Mouse (Mus musculus) embryonic facial prominence, embryonic 11.5 days (tissue): ENCODE results near the gene Psmg3. TPM values are rescaled to one million over a fixed set of nuclear protein-coding genes. Genes with fewer than 3 reads are reported as not detected.

Experiments used
- ATAC-seq: fragments of 200-750 bp; cut with Nextera tagmentation; replicated peaks from 2 replicates; pipeline ENCODE4 v1.8.0; 2017; ENCODE audit warnings: low read depth; ENCODE audit not compliant: insufficient number of reproducible peaks, low FRiP score, low TSS enrichment
- DNase-seq: peaks from one replicate; pipeline ENCODE4 v3.0.0-alpha.2; 2015; ENCODE audit warnings: low spot score
- H3K27ac ChIP-seq: fragments of 300-500 bp; sonication (generic); replicated peaks from 2 replicates; pipeline ENCODE4 v1.5.1; 2014; ENCODE audit warnings: mild to moderate bottlenecking, low read depth, low read length, control low read depth
- H3K27me3 ChIP-seq: fragments of 300-500 bp; sonication (generic); 2 replicates; pipeline ENCODE4 v1.6.1; 2014; ENCODE audit warnings: mild to moderate bottlenecking, low read length, moderate library complexity, mixed read lengths; ENCODE audit not compliant: control insufficient read depth, insufficient read depth
- H3K36me3 ChIP-seq: fragments of 300-500 bp; sonication (generic); replicated peaks from 2 replicates; pipeline ENCODE4 v1.6.1; 2014; ENCODE audit warnings: low read depth, mild to moderate bottlenecking, low read length, moderate library complexity, mixed read lengths; ENCODE audit not compliant: control insufficient read depth, insufficient read depth
- H3K4me1 ChIP-seq: fragments of 300-500 bp; sonication (generic); 2 replicates; pipeline ENCODE4 v1.6.1; 2014; ENCODE audit warnings: low read length, mixed read lengths; ENCODE audit not compliant: control insufficient read depth, insufficient read depth
- H3K4me2 ChIP-seq: fragments of 300-500 bp; sonication (generic); 2 replicates; pipeline ENCODE4 v1.6.1; 2014; ENCODE audit warnings: low read depth, mild to moderate bottlenecking, control low read depth, low read length, moderate library complexity
- H3K4me3 ChIP-seq: fragments of 300-500 bp; sonication (generic); 2 replicates; pipeline ENCODE4 v1.5.1; 2014; ENCODE audit warnings: low read depth, low read length, control low read depth
- H3K9ac ChIP-seq: fragments of 300-500 bp; sonication (generic); replicated peaks from 2 replicates; pipeline ENCODE4 v1.6.1; 2014; ENCODE audit warnings: mild to moderate bottlenecking, control low read depth, low read length
- H3K9me3 ChIP-seq: fragments of 300-500 bp; sonication (generic); replicated peaks from 2 replicates; pipeline ENCODE4 v1.6.1; 2016; ENCODE audit warnings: mild to moderate bottlenecking, low read length, inconsistent platforms, mixed read lengths; ENCODE audit not compliant: control insufficient read depth
- WGBS: fragments of 180-500 bp; shearing (Covaris S2); extraction: QIAGEN DNeasy Blood & Tissue Kit; methylation state at CpG from one replicate; pipeline ENCODE4 v1.1.7; 2014; 5-methylcytosine and 5-hydroxymethylcytosine counted together
- polyA plus RNA-seq: library from polyadenylated mRNA; unstranded; fragments of >200 nt; fragmentation: Nextera tagmentation; extraction: Ambion mirVana; gene quantifications from 2 replicates; pipeline ENCODE4 v1.2.1, GENCODE M21; 2014

Psmg3 gene
- polyA plus RNA-seq, 1 experiment from 2014 or later, result 67.8 TPM

- no peaks in the 10 kb centered on the region; the same call in 1 of the 2 replicates for H3K36me3 ChIP-seq
- peak; percentile 75 for DNase-seq
- 0 out of 2 replicates have a peak, but pooled peaks have one; percentile 41 for ATAC-seq
- H3K4me1 ChIP-seq, result no peaks in the 10 kb centered on the region; the same call in 1 of the 2 replicates
- WGBS, result 9% methylated on average over 12 of the region's 12 CpGs
- no peak overlapping the region for H3K27ac ChIP-seq
- H3K4me3 ChIP-seq, result no peak overlapping the region
- no peak overlapping the region for H3K4me2 ChIP-seq
- H3K27me3 ChIP-seq, result no peaks in the 10 kb centered on the region
- H3K9me3 ChIP-seq, result no peaks in the 10 kb centered on the region
- no peak overlapping the region for H3K9ac ChIP-seq
Observed at GRCm38 (mm10) chr5:139803601-139804102, 23.0 kb downstream of the Psmg3 start.

- peaks cover 3% of the 10 kb centered on the region for H3K4me1 ChIP-seq
- no peak overlapping the region for H3K4me3 ChIP-seq
- no peak overlapping the region for H3K27ac ChIP-seq
- no peaks in the 10 kb centered on the region for H3K9me3 ChIP-seq
- DNase-seq (no peak), ATAC-seq (no peak)
- no peaks in the 10 kb centered on the region; the same call in 1 of the 2 replicates for H3K36me3 ChIP-seq
- H3K9ac ChIP-seq, result no peak overlapping the region
- H3K27me3 ChIP-seq, result no peaks in the 10 kb centered on the region
- H3K4me2 ChIP-seq, result no peak overlapping the region
- 85% methylated on average over 8 of the region's 8 CpGs for WGBS
Observed at GRCm38 (mm10) chr5:139803165-139803564, 23.5 kb downstream of the Psmg3 start.

GRCm38 (mm10) chr5:139801880-139802279 is 24.8 kb downstream of the Psmg3 start:
- Histone ChIP-seq H3K27me3 (no peaks in the 10 kb centered on the region), H3K4me1 (peaks cover 15% of the 10 kb centered on the region), H3K9ac (no peak overlapping the region), H3K36me3 (no peaks in the 10 kb centered on the region; the same call in 1 of the 2 replicates), H3K4me3 (no peak overlapping the region), H3K9me3 (no peaks in the 10 kb centered on the region), H3K4me2 (no peak overlapping the region), H3K27ac (no peak overlapping the region)
- DNase-seq, result no peak
- 90% methylated on average over 10 of the region's 10 CpGs for WGBS
- ATAC-seq, result no peak

- Histone ChIP-seq H3K9ac (no peak overlapping the region; the same call in 1 of the 2 replicates), H3K27ac (no peak overlapping the region), H3K4me1 (peaks cover 17% of the 10 kb centered on the region), H3K4me3 (no peak overlapping the region), H3K36me3 (no peaks in the 10 kb centered on the region; the same call in 1 of the 2 replicates), H3K9me3 (no peaks in the 10 kb centered on the region), H3K4me2 (no peak overlapping the region), H3K27me3 (no peaks in the 10 kb centered on the region)
- DNase-seq (no peak), ATAC-seq (no peak)
- WGBS, result 91% methylated on average over 8 of the region's 8 CpGs
Observed at GRCm38 (mm10) chr5:139801231-139801630, 25.5 kb downstream of the Psmg3 start.

- H3K36me3 ChIP-seq, result no peaks in the 10 kb centered on the region; the same call in 1 of the 2 replicates
- H3K9me3 ChIP-seq, result no peaks in the 10 kb centered on the region
- DNase-seq, result no peak
- WGBS, result 92% methylated on average over 33 of the region's 33 CpGs
- no peak for ATAC-seq
- H3K9ac ChIP-seq, result no peak overlapping the region
- peaks cover 18% of the 10 kb centered on the region for H3K4me1 ChIP-seq
- no peak overlapping the region for H3K27ac ChIP-seq
- H3K4me2 ChIP-seq, result no peak overlapping the region
- no peak overlapping the region for H3K4me3 ChIP-seq
- H3K27me3 ChIP-seq, result no peaks in the 10 kb centered on the region
Observed at GRCm38 (mm10) chr5:139799801-139800590, 26.7 kb downstream of the Psmg3 start.

GRCm38 (mm10) chr5:139799041-139799440 is 27.6 kb downstream of the Psmg3 start:
- Histone ChIP-seq H3K36me3 (no peaks in the 10 kb centered on the region; the same call in 1 of the 2 replicates), H3K4me3 (no peak overlapping the region), H3K9me3 (no peaks in the 10 kb centered on the region), H3K27ac (no peak overlapping the region), H3K4me2 (no peak overlapping the region), H3K9ac (no peak overlapping the region), H3K27me3 (no peaks in the 10 kb centered on the region), H3K4me1 (peaks cover 20% of the 10 kb centered on the region)
- ATAC-seq, result no peak
- DNase-seq, result no peak
- WGBS, result 92% methylated on average over 9 of the region's 9 CpGs

- WGBS, result 50% methylated on average over 11 of the region's 12 CpGs
- no peak overlapping the region for H3K4me3 ChIP-seq
- no peaks in the 10 kb centered on the region; the same call in 1 of the 2 replicates for H3K36me3 ChIP-seq
- no peaks in the 10 kb centered on the region for H3K27me3 ChIP-seq
- H3K4me1 ChIP-seq, result peaks cover 20% of the 10 kb centered on the region
- peak overlapping the region; percentile 23; the same call in 1 of the 2 replicates for H3K4me2 ChIP-seq
- DNase-seq, result no peak
- peak overlapping the region; percentile 65 for H3K27ac ChIP-seq
- ATAC-seq, result peak; percentile 16; the same call in 1 of the 2 replicates
- H3K9me3 ChIP-seq, result no peaks in the 10 kb centered on the region
- peak overlapping the region; percentile 30 for H3K9ac ChIP-seq
Observed at GRCm38 (mm10) chr5:139798168-139798900, 28.4 kb downstream of the Psmg3 start.
